Mouse (Mus musculus) hindbrain, postnatal 0 days (tissue): Measurements from ENCODE around the gene Tmem129. TPM values are rescaled to one million over a fixed set of nuclear protein-coding genes. Genes with fewer than 3 reads are reported as not detected.
A peak's percentile ranks its signal among the peaks of the same experiment; 100 is the strongest.

Experiments used
- ATAC-seq: fragments of 200-750 bp; cut with Nextera tagmentation; 2 replicates; pipeline ENCODE4 v1.8.0; 2017; ENCODE audit warnings: mild to moderate bottlenecking, moderate TSS enrichment, moderate library complexity
- DNase-seq: peaks from one replicate; pipeline ENCODE4 v3.0.0-alpha.2; 2015; ENCODE audit warnings: low spot score
- H3K27ac ChIP-seq: fragments of 300-500 bp; sonication (generic); 2 replicates; pipeline ENCODE4 v1.5.1; 2014; ENCODE audit warnings: mild to moderate bottlenecking
- H3K27me3 ChIP-seq: fragments of 300-500 bp; sonication (generic); 2 replicates; pipeline ENCODE4 v1.6.1; 2014; ENCODE audit warnings: low read length, mixed read lengths; ENCODE audit not compliant: insufficient read depth
- H3K36me3 ChIP-seq: fragments of 300-500 bp; sonication (generic); 2 replicates; pipeline ENCODE4 v1.6.1; 2014; ENCODE audit warnings: low read length, mixed read lengths; ENCODE audit not compliant: insufficient read depth
- H3K4me1 ChIP-seq: fragments of 300-500 bp; sonication (generic); 2 replicates; pipeline ENCODE4 v1.6.1; 2014; ENCODE audit warnings: antibody characterized with exemption, low read length, mixed read lengths; ENCODE audit not compliant: insufficient read depth
- H3K4me2 ChIP-seq: fragments of 300-500 bp; sonication (generic); 2 replicates; pipeline ENCODE4 v1.6.1; 2014; ENCODE audit warnings: low read depth, mild to moderate bottlenecking, low read length, moderate library complexity, mixed read lengths
- H3K4me3 ChIP-seq: fragments of 300-500 bp; sonication (generic); 2 replicates; pipeline ENCODE4 v1.5.1; 2014; ENCODE audit warnings: low read length
- H3K9ac ChIP-seq: fragments of 300-500 bp; sonication (generic); replicated peaks from 2 replicates; pipeline ENCODE4 v1.6.1; 2014; ENCODE audit warnings: mild to moderate bottlenecking, low read length, moderate library complexity, mixed read lengths
- H3K9me3 ChIP-seq: fragments of 300-500 bp; sonication (generic); 2 replicates; pipeline ENCODE4 v1.6.1; 2016; ENCODE audit warnings: low read length, mixed read lengths
- CTCF ChIP-seq: IDR thresholded peaks from 2 replicates; pipeline ENCODE4 v1.5.1; 2016; ENCODE audit warnings: antibody characterized with exemption, control low read depth, low read depth
- WGBS: fragments of 180-500 bp; shearing (Covaris S2); extraction: QIAGEN DNeasy Blood & Tissue Kit; methylation state at CpG from one replicate; pipeline ENCODE4 v1.1.7; 2014; 5-methylcytosine and 5-hydroxymethylcytosine counted together
- polyA plus RNA-seq: library from polyadenylated mRNA; unstranded; fragments of >200 nt; fragmentation: Nextera tagmentation; extraction: Ambion mirVana; gene quantifications from 2 replicates; pipeline ENCODE4 v1.2.1, GENCODE M21; 2015
- total RNA-seq: library from RNA; depleted of rRNA; stranded (reverse); fragments of >200 nt; gene quantifications from 2 replicates; pipeline ENCODE4 v1.2.3, GENCODE M21; 2014

Gene Tmem129
- total and polyA plus RNA-seq, 2 experiments from 2014 or later = 22.0 to 36.9 TPM

DNA sequence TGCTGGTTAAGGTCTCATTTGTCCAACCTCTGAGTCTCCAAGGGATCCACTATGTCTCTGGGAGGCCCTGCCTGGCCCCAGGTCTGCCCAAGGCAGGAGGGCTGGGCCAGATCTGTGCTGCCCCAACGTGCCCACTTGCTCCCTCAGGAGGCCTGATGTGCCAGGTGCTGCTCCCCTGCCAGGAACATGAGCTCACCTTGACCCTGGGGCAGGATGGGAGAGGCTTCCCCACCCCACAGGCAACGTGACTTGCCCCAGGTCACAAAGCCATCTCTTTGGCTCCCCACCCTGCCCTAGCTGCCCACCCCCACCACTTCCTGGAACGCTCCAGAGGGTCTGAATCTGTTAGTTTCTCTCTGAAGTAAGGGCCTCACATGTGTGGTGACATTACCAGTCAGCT, 22.8 kb upstream of the Tmem129 start:
- no peaks in the 10 kb centered on the region for H3K4me1 ChIP-seq
- H3K4me3 ChIP-seq = no peak overlapping the region
- WGBS = 62% methylated on average over 3 of the region's 3 CpGs
- no peak overlapping the region for H3K4me2 ChIP-seq
- H3K9ac ChIP-seq = no peak overlapping the region
- H3K27ac ChIP-seq = no peak overlapping the region
- 0 out of 2 replicates have a peak, but pooled peaks cover 3% of the 10 kb centered on the region for H3K27me3 ChIP-seq
- no peak for DNase-seq
- no peaks in the 10 kb centered on the region for H3K9me3 ChIP-seq
- H3K36me3 ChIP-seq = no peaks in the 10 kb centered on the region
- no peak for ATAC-seq
- TF ChIP-seq CTCF = no peak

DNA sequence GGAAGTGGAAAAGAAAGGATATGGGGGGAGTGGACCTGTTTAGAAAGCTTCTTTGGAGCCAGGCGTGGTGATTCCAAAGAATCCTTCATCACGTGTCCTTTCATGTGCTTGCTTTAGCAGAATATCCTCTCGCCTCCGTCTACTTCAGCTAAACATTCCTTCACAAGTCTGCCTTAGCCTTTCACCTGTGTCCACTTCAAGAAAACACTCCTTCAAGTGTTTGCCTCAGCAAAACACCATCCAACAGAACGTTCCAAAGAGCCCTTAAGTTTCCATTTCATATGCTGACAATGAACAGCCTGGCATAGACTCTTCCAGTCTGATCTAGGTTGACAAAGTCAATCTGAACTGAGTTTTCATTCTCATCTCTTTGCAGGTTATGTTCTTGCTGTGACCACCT, 20.0 kb upstream of the Tmem129 start:
- TF ChIP-seq CTCF = no peak
- Histone ChIP-seq H3K27me3 (no peaks in the 10 kb centered on the region), H3K27ac (no peak overlapping the region), H3K36me3 (no peaks in the 10 kb centered on the region), H3K4me1 (no peaks in the 10 kb centered on the region), H3K4me2 (no peak overlapping the region), H3K9me3 (no peaks in the 10 kb centered on the region), H3K9ac (no peak overlapping the region), H3K4me3 (no peak overlapping the region)
- no peak for ATAC-seq
- no peak for DNase-seq
- 89% methylated on average over 5 of the region's 5 CpGs for WGBS

DNA sequence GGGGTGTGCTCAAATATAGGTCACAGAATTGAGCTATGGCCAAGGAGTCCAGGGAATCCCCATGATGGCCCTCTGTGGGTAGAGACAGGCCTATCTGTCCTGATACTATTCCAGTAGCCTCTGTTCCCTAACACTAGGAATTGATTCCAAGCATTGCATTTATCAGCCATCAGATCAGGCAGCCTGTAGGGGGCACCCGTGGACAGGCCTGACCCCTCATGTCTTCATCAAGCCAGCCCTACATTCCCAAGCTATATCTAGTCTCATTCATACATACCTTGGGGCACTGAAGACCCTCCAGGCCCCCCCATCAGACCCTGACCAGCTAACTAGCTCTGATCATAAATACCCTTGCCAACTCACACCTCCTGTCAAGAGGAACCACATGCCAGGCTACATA, 17.7 kb upstream of the Tmem129 start:
- peak; percentile 71 for DNase-seq
- Histone ChIP-seq H3K36me3 (no peaks in the 10 kb centered on the region), H3K9ac (no peak overlapping the region), H3K27me3 (no peaks in the 10 kb centered on the region), H3K27ac (no peak overlapping the region), H3K9me3 (no peaks in the 10 kb centered on the region), H3K4me3 (no peak overlapping the region), H3K4me1 (no peaks in the 10 kb centered on the region), H3K4me2 (no peak overlapping the region)
- TF ChIP-seq CTCF = peak; percentile 80
- no peak for ATAC-seq
- WGBS = 0% methylated on average over 1 of the region's 1 CpGs

DNA sequence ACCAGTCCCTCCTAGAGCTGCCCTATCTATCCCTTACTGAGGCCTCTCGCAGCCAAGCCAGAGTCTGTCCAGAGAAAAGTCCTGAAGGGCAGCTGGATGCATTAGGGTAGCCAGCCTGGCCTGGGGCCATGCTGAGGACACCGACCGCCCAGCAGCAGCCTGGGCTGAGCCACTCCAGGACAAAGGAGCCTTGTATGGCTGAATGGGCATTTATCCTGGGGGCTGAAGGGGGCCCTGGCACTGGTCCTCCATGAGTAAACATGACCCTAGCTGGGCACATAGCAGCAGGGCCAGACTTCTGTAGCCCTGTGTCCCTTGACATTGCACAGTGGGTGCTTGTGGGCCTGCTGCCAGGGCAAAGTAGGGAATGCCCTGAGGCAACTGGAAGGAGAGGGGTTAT, 16.2 kb upstream of the Tmem129 start:
- H3K9ac ChIP-seq = no peak overlapping the region
- ATAC-seq = peak; percentile 97
- no peak overlapping the region for H3K27ac ChIP-seq
- H3K36me3 ChIP-seq = 0 out of 2 replicates have a peak, but pooled peaks cover 1% of the 10 kb centered on the region
- no peaks in the 10 kb centered on the region for H3K27me3 ChIP-seq
- WGBS = 32% methylated on average over 3 of the region's 3 CpGs
- no peak overlapping the region for H3K4me3 ChIP-seq
- no peak for TF ChIP-seq CTCF
- no peaks in the 10 kb centered on the region for H3K9me3 ChIP-seq
- H3K4me2 ChIP-seq = no peak overlapping the region
- H3K4me1 ChIP-seq = no peaks in the 10 kb centered on the region
- DNase-seq = peak; percentile 81

DNA sequence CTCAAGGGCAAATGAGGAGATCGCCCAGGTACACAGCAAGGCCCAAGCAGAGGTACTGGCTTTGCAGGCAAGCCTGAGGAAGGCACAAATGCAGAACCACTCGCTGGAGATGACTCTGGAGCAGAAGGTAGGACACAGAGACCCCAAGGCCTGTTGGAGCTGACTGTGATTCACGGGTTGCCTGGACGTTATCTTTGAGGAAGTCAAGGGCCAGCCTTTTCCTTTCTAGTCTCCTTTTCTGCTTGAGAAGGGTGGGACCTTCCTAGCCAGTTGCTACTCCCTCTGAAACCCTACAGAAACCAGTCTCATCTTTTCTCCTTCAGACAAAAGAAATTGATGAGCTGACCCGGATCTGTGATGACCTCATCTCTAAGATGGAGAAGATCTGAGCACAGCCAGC, 13.4 kb upstream of the Tmem129 start:
- Histone ChIP-seq H3K36me3 (peaks cover 9% of the 10 kb centered on the region; the same call in 1 of the 2 replicates), H3K27ac (no peak overlapping the region), H3K4me1 (no peaks in the 10 kb centered on the region), H3K9me3 (no peaks in the 10 kb centered on the region), H3K27me3 (no peaks in the 10 kb centered on the region), H3K4me2 (no peak overlapping the region), H3K9ac (no peak overlapping the region), H3K4me3 (no peak overlapping the region)
- DNase-seq = no peak
- WGBS = 85% methylated on average over 5 of the region's 5 CpGs
- ATAC-seq = no peak
- no peak for TF ChIP-seq CTCF

DNA sequence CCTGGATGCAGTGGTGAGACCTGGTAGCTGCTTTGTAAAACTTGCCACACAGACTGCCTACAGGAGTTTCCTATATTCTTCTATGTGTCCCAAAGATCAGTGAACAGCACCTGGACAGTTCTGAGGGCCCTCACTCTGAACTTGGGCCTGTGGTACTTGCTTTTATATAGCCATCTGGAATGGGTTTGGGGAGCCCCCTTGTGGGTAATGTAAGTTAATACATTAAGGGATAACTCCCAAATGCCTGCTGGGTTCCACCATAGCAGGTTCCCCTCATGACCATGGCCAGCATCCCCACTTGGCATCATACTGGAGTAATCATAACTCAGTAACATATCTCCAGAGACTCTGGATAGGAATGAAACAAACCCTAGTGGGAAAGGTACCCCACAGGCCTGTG, 10.0 kb upstream of the Tmem129 start:
- peak; percentile 55 for TF ChIP-seq CTCF
- peak; percentile 68 for DNase-seq

DNA sequence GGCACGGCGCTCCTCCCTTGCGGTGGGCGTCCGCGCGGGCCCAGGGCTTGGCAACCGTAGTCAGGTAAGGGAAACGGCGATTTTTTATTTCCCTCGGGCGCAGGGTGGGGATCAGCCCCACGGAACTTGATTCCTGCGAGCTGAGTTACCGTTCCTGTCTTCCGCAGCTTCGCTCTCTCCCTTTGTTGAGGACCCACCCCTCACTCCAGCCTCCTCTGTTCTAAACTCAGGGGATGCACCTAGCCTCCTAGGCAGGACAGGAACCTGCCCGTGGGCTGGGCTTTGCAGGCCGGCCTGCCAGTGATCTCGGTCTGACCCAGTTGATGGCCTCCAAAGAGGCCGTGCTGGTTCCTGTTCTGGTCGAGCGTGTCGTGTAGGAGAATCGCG, 441 bp upstream of the Tmem129 start:
- DNase-seq (no peak), ATAC-seq (no peak)
- H3K27ac ChIP-seq = no peak overlapping the region
- H3K36me3 ChIP-seq = peaks cover 2% of the 10 kb centered on the region; the same call in 1 of the 2 replicates
- no peaks in the 10 kb centered on the region for H3K9me3 ChIP-seq
- peak overlapping the region; percentile 60 for H3K4me3 ChIP-seq
- TF ChIP-seq CTCF = no peak
- peak overlapping the region; percentile 91 for H3K4me2 ChIP-seq
- WGBS = under 1% methylated on average over 26 of the region's 26 CpGs
- H3K4me1 ChIP-seq = peaks cover 15% of the 10 kb centered on the region
- peak overlapping the region; percentile 69 for H3K9ac ChIP-seq
- H3K27me3 ChIP-seq = no peaks in the 10 kb centered on the region

More for the DNA sequence above, 10.0 kb upstream of the Tmem129 start:
- Histone ChIP-seq H3K4me2 (no peak overlapping the region), H3K9ac (no peak overlapping the region), H3K27ac (no peak overlapping the region), H3K9me3 (no peaks in the 10 kb centered on the region), H3K36me3 (peaks cover 9% of the 10 kb centered on the region; the same call in 1 of the 2 replicates), H3K4me3 (no peak overlapping the region), H3K4me1 (no peaks in the 10 kb centered on the region), H3K27me3 (no peaks in the 10 kb centered on the region)
- ATAC-seq = no peak
